Mouse (Mus musculus) embryonic facial prominence, embryonic 13.5 days (tissue): ENCODE results near the gene Fut4. TPM values are rescaled to one million over a fixed set of nuclear protein-coding genes. Genes with fewer than 3 reads are reported as not detected.

Source experiments
- polyA plus RNA-seq: library from polyadenylated mRNA; unstranded; fragments of >200 nt; fragmentation: Nextera tagmentation; extraction: Ambion mirVana; gene quantifications from 2 replicates; pipeline ENCODE4 v1.2.1, GENCODE M21; 2015

Gene Fut4
- polyA plus RNA-seq, 1 experiment from 2014 or later = 2.0 TPM

Other genes with a start within 250 kb of the Fut4 start
- gene Amotl1, start 107.3 kb downstream of the Fut4 start, polyA plus RNA-seq = 35.4 and 35.5 TPM in 2 replicates
- gene Piwil4, start 11.7 kb downstream of the Fut4 start, polyA plus RNA-seq = not detected in 2 replicates
- gene 1700012B09Rik, start 18.6 kb upstream of the Fut4 start, polyA plus RNA-seq = 0.77 TPM in 1 of 2 replicates, not detected in the other
- 27.9 and 29.2 TPM in 2 replicates for gene Mre11a, start 32.3 kb upstream of the Fut4 start, polyA plus RNA-seq
- gene Ankrd49, start 32.5 kb upstream of the Fut4 start, polyA plus RNA-seq = 51.5 and 52.0 TPM in 2 replicates
- 0.19 and 0.27 TPM in 2 replicates for gene Gpr83, start 107.8 kb upstream of the Fut4 start, polyA plus RNA-seq
- gene Izumo1r, start 151.6 kb upstream of the Fut4 start, polyA plus RNA-seq = 0.44 TPM in 1 of 2 replicates, not detected in the other